Mouse (Mus musculus): Measurements from ENCODE around the gene Nudt6. TPM values are rescaled to one million over a fixed set of nuclear protein-coding genes. Genes with fewer than 3 reads are reported as not detected.

Nudt6 gene
- polyA plus RNA-seq, 1 experiment from 2014 or later, result 4.7 TPM

Other genes with a start within 250 kb of the Nudt6 start
- gene Il21, start 187.6 kb downstream of the Nudt6 start, polyA plus RNA-seq (2016; fragmentation: Nextera tagmentation; extraction: Ambion mirVana), result not detected in 2 replicates
- gene Bbs12, start 107.7 kb downstream of the Nudt6 start, polyA plus RNA-seq (2016; fragmentation: Nextera tagmentation; extraction: Ambion mirVana), result 8.4 and 9.4 TPM in 2 replicates
- gene Cetn4, start 107.5 kb downstream of the Nudt6 start, polyA plus RNA-seq (2016; fragmentation: Nextera tagmentation; extraction: Ambion mirVana), result 2.9 and 3.0 TPM in 2 replicates
- gene Fgf2, start 71.9 kb downstream of the Nudt6 start, polyA plus RNA-seq (2016; fragmentation: Nextera tagmentation; extraction: Ambion mirVana), result 2.4 and 3.3 TPM in 2 replicates
- gene Spata5, start 315 bp downstream of the Nudt6 start, polyA plus RNA-seq (2016; fragmentation: Nextera tagmentation; extraction: Ambion mirVana), result 50.0 and 50.7 TPM in 2 replicates
- gene Spry1, start 219.7 kb upstream of the Nudt6 start, polyA plus RNA-seq (2016; fragmentation: Nextera tagmentation; extraction: Ambion mirVana), result 12.8 and 13.6 TPM in 2 replicates

Data from embryonic facial prominence, embryonic 12.5 days (tissue).